Mouse (Mus musculus) lung, embryonic 14.5 days (tissue): ENCODE results near the gene Kcnn3. TPM values are rescaled to one million over a fixed set of nuclear protein-coding genes. Genes with fewer than 3 reads are reported as not detected.

Experiments used
- ATAC-seq: fragments of 200-750 bp; cut with Nextera tagmentation; 2 replicates; pipeline ENCODE4 v1.8.0; 2017; ENCODE audit warnings: mild to moderate bottlenecking, moderate TSS enrichment, moderate library complexity; ENCODE audit not compliant: insufficient read depth
- DNase-seq: peaks from one replicate; pipeline ENCODE4 v3.0.0-alpha.2; 2015
- H3K27ac ChIP-seq: fragments of 300-500 bp; sonication (generic); 2 replicates; pipeline ENCODE4 v1.5.1; 2014; ENCODE audit warnings: low read depth, mild to moderate bottlenecking, moderate library complexity
- H3K27me3 ChIP-seq: fragments of 300-500 bp; sonication (generic); 2 replicates; pipeline ENCODE4 v1.6.1; 2014; ENCODE audit warnings: low read length, control low read depth; ENCODE audit not compliant: insufficient read depth
- H3K36me3 ChIP-seq: fragments of 300-500 bp; sonication (generic); 2 replicates; pipeline ENCODE4 v1.6.1; 2014; ENCODE audit warnings: control low read depth; ENCODE audit not compliant: insufficient read depth
- H3K4me1 ChIP-seq: fragments of 300-500 bp; sonication (generic); 2 replicates; pipeline ENCODE4 v1.6.1; 2014; ENCODE audit warnings: antibody characterized with exemption, control low read depth; ENCODE audit not compliant: insufficient read depth
- H3K4me2 ChIP-seq: fragments of 300-500 bp; sonication (generic); 2 replicates; pipeline ENCODE4 v1.6.1; 2014; ENCODE audit warnings: mild to moderate bottlenecking
- H3K4me3 ChIP-seq: fragments of 300-500 bp; sonication (generic); 2 replicates; pipeline ENCODE4 v1.5.1; 2014; ENCODE audit warnings: low read depth, low read length
- H3K9ac ChIP-seq: fragments of 300-500 bp; sonication (generic); 2 replicates; pipeline ENCODE4 v1.6.1; 2014
- H3K9me3 ChIP-seq: fragments of 300-500 bp; sonication (generic); 2 replicates; pipeline ENCODE4 v1.6.1; 2016; ENCODE audit warnings: low read depth, low read length, control low read depth
- CTCF ChIP-seq: IDR thresholded peaks from 2 replicates; pipeline ENCODE4 v1.5.1; 2016; ENCODE audit warnings: antibody characterized with exemption, low read depth
- WGBS: fragments of 180-500 bp; shearing (Covaris S2); extraction: QIAGEN DNeasy Blood & Tissue Kit; methylation state at CpG from one replicate; pipeline ENCODE4 v1.1.7; 2014; 5-methylcytosine and 5-hydroxymethylcytosine counted together
- polyA plus RNA-seq: library from polyadenylated mRNA; unstranded; fragments of >200 nt; fragmentation: Nextera tagmentation; extraction: Ambion mirVana; gene quantifications from 2 replicates; pipeline ENCODE4 v1.2.1, GENCODE M21; 2014

Kcnn3 gene
- polyA plus RNA-seq, 1 experiment from 2014 or later, result 1.0 TPM

- ATAC-seq (no peak), DNase-seq (no peak)
- no peak for TF ChIP-seq CTCF
- no peaks in the 10 kb centered on the region for H3K27me3 ChIP-seq
- H3K4me3 ChIP-seq, result no peak overlapping the region
- H3K4me1 ChIP-seq, result no peaks in the 10 kb centered on the region
- H3K36me3 ChIP-seq, result no peaks in the 10 kb centered on the region
- H3K9me3 ChIP-seq, result no peaks in the 10 kb centered on the region
- H3K27ac ChIP-seq, result no peak overlapping the region
- no peak overlapping the region for H3K4me2 ChIP-seq
- no peak overlapping the region for H3K9ac ChIP-seq
- WGBS, result 81% methylated on average over 6 of the region's 6 CpGs
These were observed 56.4 kb downstream of the Kcnn3 start for GRCm38 (mm10) chr3:89576381-89576780.

- ATAC-seq, result no peak
- H3K27me3 ChIP-seq, result no peaks in the 10 kb centered on the region
- 57% methylated on average over 5 of the region's 5 CpGs for WGBS
These were observed 57.2 kb downstream of the Kcnn3 start for GRCm38 (mm10) chr3:89577154-89577553.

GRCm38 (mm10) chr3:89578083-89578482 lies 58.1 kb downstream of the Kcnn3 start:
- no peak overlapping the region for H3K9ac ChIP-seq
- WGBS, result 79% methylated on average over 4 of the region's 4 CpGs
- H3K36me3 ChIP-seq, result no peaks in the 10 kb centered on the region
- no peak for DNase-seq
- no peaks in the 10 kb centered on the region for H3K9me3 ChIP-seq
- H3K27me3 ChIP-seq, result no peaks in the 10 kb centered on the region
- no peak overlapping the region for H3K4me3 ChIP-seq
- no peak for ATAC-seq
- no peak overlapping the region for H3K4me2 ChIP-seq
- H3K4me1 ChIP-seq, result no peaks in the 10 kb centered on the region
- H3K27ac ChIP-seq, result no peak overlapping the region
- TF ChIP-seq CTCF, result peak; percentile 18; the same call in 1 of the 2 replicates

More at GRCm38 (mm10) chr3:89577154-89577553, 57.2 kb downstream of the Kcnn3 start:
- no peak for DNase-seq
- no peaks in the 10 kb centered on the region for H3K36me3 ChIP-seq
- no peak overlapping the region for H3K4me3 ChIP-seq
- no peaks in the 10 kb centered on the region for H3K4me1 ChIP-seq
- H3K9me3 ChIP-seq, result no peaks in the 10 kb centered on the region
- TF ChIP-seq CTCF, result no peak
- H3K27ac ChIP-seq, result no peak overlapping the region
- no peak overlapping the region for H3K4me2 ChIP-seq
- no peak overlapping the region for H3K9ac ChIP-seq

GRCm38 (mm10) chr3:89578803-89579202 lies 58.8 kb downstream of the Kcnn3 start:
- H3K4me1 ChIP-seq, result 0 out of 2 replicates have a peak, but pooled peaks cover 4% of the 10 kb centered on the region
- H3K27me3 ChIP-seq, result no peaks in the 10 kb centered on the region
- ATAC-seq (no peak), DNase-seq (no peak)
- no peak overlapping the region for H3K9ac ChIP-seq
- WGBS, result 25% methylated on average over 10 of the region's 10 CpGs
- TF ChIP-seq CTCF, result no peak
- H3K4me3 ChIP-seq, result no peak overlapping the region
- H3K27ac ChIP-seq, result no peak overlapping the region
- H3K4me2 ChIP-seq, result no peak overlapping the region
- no peaks in the 10 kb centered on the region for H3K36me3 ChIP-seq
- no peaks in the 10 kb centered on the region for H3K9me3 ChIP-seq

GRCm38 (mm10) chr3:89584254-89584653 lies 64.3 kb downstream of the Kcnn3 start:
- Histone ChIP-seq H3K36me3 (no peaks in the 10 kb centered on the region), H3K9ac (no peak overlapping the region), H3K4me2 (no peak overlapping the region), H3K27me3 (no peaks in the 10 kb centered on the region), H3K4me1 (0 out of 2 replicates have a peak, but pooled peaks cover 5% of the 10 kb centered on the region), H3K4me3 (no peak overlapping the region), H3K9me3 (no peaks in the 10 kb centered on the region), H3K27ac (no peak overlapping the region)
- DNase-seq (peak; percentile 57), ATAC-seq (peak; percentile 71; the same call in 1 of the 2 replicates)
- TF ChIP-seq CTCF, result no peak
- WGBS, result 35% methylated on average over 4 of the region's 4 CpGs

- no peak overlapping the region for H3K27ac ChIP-seq
- no peak for TF ChIP-seq CTCF
These were observed 68.5 kb downstream of the Kcnn3 start for GRCm38 (mm10) chr3:89588436-89588835.

GRCm38 (mm10) chr3:89589321-89589720 lies 69.4 kb downstream of the Kcnn3 start:
- 76% methylated on average over 3 of the region's 3 CpGs for WGBS
- ATAC-seq (no peak), DNase-seq (no peak)
- Histone ChIP-seq H3K27ac (no peak overlapping the region), H3K9ac (no peak overlapping the region), H3K4me2 (no peak overlapping the region), H3K4me1 (0 out of 2 replicates have a peak, but pooled peaks cover 4% of the 10 kb centered on the region), H3K36me3 (no peaks in the 10 kb centered on the region), H3K9me3 (no peaks in the 10 kb centered on the region), H3K27me3 (no peaks in the 10 kb centered on the region), H3K4me3 (no peak overlapping the region)
- TF ChIP-seq CTCF, result no peak

More at GRCm38 (mm10) chr3:89588436-89588835, 68.5 kb downstream of the Kcnn3 start:
- Histone ChIP-seq H3K9me3 (no peaks in the 10 kb centered on the region), H3K9ac (no peak overlapping the region), H3K4me3 (no peak overlapping the region), H3K4me1 (0 out of 2 replicates have a peak, but pooled peaks cover 9% of the 10 kb centered on the region), H3K36me3 (no peaks in the 10 kb centered on the region), H3K27me3 (no peaks in the 10 kb centered on the region), H3K4me2 (no peak overlapping the region)
- 73% methylated on average over 11 of the region's 11 CpGs for WGBS
- ATAC-seq, result no peak
- DNase-seq, result no peak
